Mouse (Mus musculus) ES-E14 (cell line): ENCODE measurements around the gene Ggcx.

ENCODE experiments used
- HCFC1 ChIP-seq: IDR thresholded peaks from 2 replicates; pipeline ENCODE4 v1.6.1; 2012; ENCODE audit warnings: low read length, inconsistent platforms, borderline replicate concordance; ENCODE audit not compliant: insufficient read depth
- ZC3H11A ChIP-seq: IDR thresholded peaks from 2 replicates; pipeline ENCODE4 v1.6.1; 2012; ENCODE audit warnings: low read depth, mild to moderate bottlenecking, inconsistent platforms, low read length, borderline replicate concordance
- ZNF384 ChIP-seq: IDR thresholded peaks from 2 replicates; pipeline ENCODE4 v1.6.1; 2012; ENCODE audit warnings: low read depth, low read length, inconsistent platforms

- no peak for TF ChIP-seq ZC3H11A
- no peak for TF ChIP-seq ZNF384
- peak; percentile 15; the same call in 1 of the 2 replicates for TF ChIP-seq HCFC1
Measured at GRCm38 (mm10) chr6:72414076-72414756, at the start of gene Ggcx.
